Mouse (Mus musculus): ENCODE results near the gene Ear10.
"Not testable (repeated sequence)": the region's sequence is repeated elsewhere in the genome, so short reads cannot be mapped to it uniquely, and the experiment has no call there.

DNA sequence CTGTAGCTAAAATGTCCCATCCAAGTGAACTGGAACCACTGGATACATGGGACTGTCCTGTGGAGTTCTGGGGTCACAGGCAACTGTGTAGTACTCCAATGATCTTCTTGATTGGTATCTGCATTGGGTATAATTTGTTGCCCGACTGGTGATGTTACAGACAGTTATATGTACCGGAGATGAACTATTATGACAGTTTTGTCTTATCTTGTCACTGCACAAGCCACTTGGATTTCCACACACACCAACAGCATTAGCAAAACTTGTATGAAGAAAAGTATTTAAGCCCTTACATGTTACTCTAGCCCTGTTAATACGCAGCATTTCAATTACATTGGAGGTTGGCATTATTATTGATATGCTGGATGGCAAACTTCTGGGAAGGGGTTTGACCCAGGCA, 48.5 kb downstream of the Ear10 start:
- TF ChIP-seq CTCF (IDR thresholded peaks at IDR 0.05; ENCODE audit: extremely low read depth, insufficient read depth, insufficient read length, insufficient replicate concordance); POLR2A (IDR thresholded peaks at IDR 0.05; ENCODE audit: low read depth, low read length): not testable (repeated sequence)

Data from spleen, adult 2 months (tissue).